Mouse (Mus musculus) adipocyte (in vitro differentiated cells): Measurements from ENCODE around the gene Gda.
A peak's percentile ranks its signal among the peaks of the same experiment; 100 is the strongest.

Source experiments
- DNase-seq: peaks from one replicate; pipeline ENCODE4 v3.0.0-alpha.2; 2016; ENCODE audit warnings: low spot score

The Gda gene

DNA sequence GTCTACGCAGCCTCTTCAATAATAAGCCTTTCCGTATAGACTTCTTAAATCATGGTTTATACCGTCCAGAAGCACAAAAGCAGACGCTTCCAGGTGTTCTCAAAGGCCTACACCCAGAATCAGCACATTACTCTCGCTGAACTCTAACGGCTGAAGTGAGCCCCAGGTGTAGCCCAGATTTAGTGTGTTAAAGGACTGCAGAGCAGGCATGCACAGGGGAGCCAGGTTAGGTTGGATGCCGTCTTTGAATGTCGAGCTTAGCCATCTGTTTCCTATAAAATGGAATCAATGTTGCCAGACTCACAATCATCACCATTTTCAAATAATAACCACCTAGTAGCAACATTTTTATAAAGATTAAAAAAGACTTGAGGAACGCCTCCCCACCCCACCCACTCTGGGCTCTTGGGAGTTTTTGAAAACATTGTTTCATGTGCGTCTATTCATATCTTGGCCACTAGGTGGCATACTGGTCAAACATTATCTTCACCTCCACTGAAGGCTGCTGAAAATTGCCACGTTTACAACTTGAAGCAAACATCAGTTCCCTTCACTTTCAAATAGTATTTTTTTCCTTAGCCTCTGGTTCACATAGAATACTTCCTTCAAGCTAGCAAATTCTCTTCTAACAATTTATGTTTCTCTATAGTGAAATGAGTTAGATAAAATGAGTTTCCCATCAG is 100.0 kb downstream of the Gda start:
- DNase-seq = peak; percentile 86

- DNase-seq = no peak
Observed at GRCm38 (mm10) chr19:21372395-21373072, 100.7 kb downstream of the Gda start.

DNA sequence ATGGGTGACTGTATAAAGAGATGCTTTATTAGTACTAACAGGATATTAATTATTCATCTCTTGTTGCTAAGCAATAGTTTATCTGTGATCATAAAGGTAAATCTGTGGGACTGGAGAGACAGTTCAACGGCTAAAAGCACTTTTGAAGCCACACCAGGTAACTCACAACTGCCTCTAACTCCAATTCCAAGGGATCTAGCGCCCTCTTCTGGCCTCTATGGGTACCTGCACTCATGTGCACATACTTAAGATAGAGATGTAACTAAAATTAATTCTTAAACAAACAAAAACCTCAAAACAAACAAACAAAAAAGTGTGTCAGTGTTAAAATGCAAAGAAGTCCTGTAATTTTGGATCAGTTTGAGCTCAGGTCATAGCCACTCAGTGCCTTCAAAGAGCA is 101.9 kb downstream of the Gda start:
- no peak for DNase-seq

DNA sequence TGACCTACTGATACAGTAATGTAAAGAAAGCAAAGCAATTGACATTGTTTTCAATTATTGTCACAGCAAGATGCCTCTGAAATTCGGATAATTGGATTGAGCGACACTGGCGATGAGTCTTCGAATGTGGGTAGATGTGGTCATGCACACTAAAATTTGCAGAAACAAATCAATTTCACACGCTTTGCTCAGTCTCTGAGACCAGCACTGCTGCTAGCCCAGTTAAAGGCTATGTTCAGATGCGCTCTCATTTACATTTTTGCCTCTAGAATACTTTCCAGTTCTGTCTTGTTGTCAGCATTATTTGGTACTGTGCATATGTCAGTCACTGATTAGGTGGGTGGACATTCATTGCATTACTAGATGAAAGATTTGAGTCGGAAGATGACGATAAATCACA is 102.5 kb downstream of the Gda start:
- DNase-seq = no peak

DNA sequence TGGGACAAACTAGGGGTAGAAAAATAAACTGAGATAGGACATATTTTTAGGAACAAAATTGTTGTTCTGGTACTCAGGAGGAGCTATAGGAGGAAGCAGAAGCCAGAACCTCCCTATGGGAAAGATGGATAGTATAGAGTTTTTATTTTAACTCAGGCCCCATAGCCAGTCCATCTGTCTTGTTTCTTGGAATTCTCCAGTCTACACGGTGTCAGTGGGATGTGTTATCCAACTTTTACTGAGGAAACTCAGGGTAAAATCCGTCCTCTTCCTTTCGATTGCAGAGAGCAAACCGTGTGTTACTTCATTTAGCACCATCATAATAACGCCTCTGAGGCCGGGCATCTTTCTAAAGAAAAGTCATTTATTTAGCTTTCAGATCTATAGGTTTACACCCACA is 104.1 kb downstream of the Gda start:
- no peak for DNase-seq

- DNase-seq = no peak
Observed at GRCm38 (mm10) chr19:21368595-21368994, 104.7 kb downstream of the Gda start.

- no peak for DNase-seq
Observed at GRCm38 (mm10) chr19:21357792-21358191, 115.5 kb downstream of the Gda start.

DNA sequence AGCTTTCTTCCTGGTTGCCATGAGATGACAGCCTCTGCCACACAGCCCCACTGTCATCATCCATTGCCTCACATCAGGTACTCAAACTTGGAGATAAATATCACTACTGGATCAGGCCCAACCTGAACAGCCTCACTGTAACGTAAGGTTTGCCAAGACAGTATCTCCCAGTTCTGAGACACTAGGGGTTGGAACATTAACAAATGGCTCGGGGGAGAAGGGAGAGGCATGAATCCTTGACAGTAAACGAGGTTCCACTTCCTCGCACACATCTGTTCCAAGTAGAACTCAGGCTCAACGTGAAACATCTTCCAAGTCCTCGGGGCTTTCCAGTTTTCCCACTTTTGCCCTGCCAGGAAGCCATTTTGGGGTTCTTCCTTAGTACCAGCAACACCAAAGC is 123.6 kb downstream of the Gda start:
- no peak for DNase-seq

- no peak for DNase-seq
Observed at GRCm38 (mm10) chr19:21346646-21347045, 126.6 kb downstream of the Gda start.
